Mouse (Mus musculus): ENCODE data around the gene Zcwpw1.

DNA sequence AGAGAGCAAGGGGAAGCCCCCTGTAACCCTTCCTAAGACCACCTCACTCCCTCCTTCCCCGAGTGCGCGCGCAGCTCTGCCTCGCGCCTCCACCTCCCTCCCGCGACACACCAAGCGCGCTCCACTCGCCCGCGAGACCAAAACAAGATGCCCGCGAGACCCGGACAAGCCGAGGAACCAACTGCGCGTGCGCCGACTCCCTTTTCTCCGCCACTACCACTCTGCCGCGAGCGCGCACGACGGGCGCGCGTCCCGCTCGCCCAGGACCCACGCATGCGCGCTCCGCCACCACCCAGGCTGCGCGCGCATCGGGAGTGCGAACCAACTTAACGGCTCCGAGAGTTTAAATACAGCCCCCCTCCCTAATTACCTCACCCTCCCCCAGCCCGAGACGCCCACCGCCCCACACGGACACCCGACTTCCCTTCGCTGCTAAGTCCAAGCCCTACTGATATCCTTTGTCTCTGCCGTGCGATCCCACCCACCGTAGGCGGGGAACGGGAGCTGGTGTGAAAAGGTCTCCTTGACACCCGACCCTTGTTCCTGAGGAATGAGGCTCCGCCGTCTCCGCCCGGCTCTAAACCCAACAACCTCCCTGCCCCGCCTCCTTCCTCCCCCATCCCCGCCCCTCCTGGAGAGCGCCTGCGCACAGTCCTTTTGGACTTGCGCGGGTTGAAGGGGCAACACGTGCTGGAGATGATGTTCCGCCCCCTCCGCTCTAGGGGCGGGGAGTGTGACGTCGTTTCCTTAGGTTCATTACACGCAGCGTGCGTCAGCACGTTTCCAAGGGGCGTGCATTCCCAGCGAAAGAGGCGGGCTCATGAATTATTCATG lies 1.3 kb upstream of the Zcwpw1 start:
- TF ChIP-seq POLR2A (IDR thresholded peaks at IDR 0.05; ENCODE audit: control insufficient read depth in 1 of 2, insufficient read depth in 1 of 2, low read depth in 1 of 2, low read length in 2 of 2, poor library complexity in 1 of 2) (peak; percentile 93 to 95), CTCF (IDR thresholded peaks at IDR 0.05 in 2 of 3, conservative IDR thresholded peaks at IDR 0.05 in 1 of 3; ENCODE audit: control insufficient read depth in 1 of 3, insufficient read depth in 1 of 3, low read depth in 2 of 3, low read length in 3 of 3, poor library complexity in 1 of 3, severe bottlenecking in 1 of 3) (no peak), GATA1 (IDR thresholded peaks at IDR 0.05; ENCODE audit: low read depth, low read length) (no peak)
